Mouse (Mus musculus): ENCODE results near the gene Macrod2.

Macrod2 gene

GRCm38 (mm10) chr2:141419806-141420205 lies 1024.7 kb downstream of the Macrod2 start:
- DNase-seq (ENCODE audit: extremely low read depth, low read depth, low spot score): no peak

- DNase-seq (ENCODE audit: extremely low read depth, low read depth, low spot score): no peak
Measured at GRCm38 (mm10) chr2:141434084-141434483, 1039.0 kb downstream of the Macrod2 start.

GRCm38 (mm10) chr2:141434731-141435570 lies 1039.8 kb downstream of the Macrod2 start:
- no peak for DNase-seq (ENCODE audit: extremely low read depth, low read depth, low spot score)

- DNase-seq (ENCODE audit: extremely low read depth, low read depth, low spot score): no peak
Measured at GRCm38 (mm10) chr2:141441896-141442295, 1046.8 kb downstream of the Macrod2 start.

GRCm38 (mm10) chr2:141449078-141449680 lies 1054.1 kb downstream of the Macrod2 start:
- DNase-seq (ENCODE audit: extremely low read depth, low read depth, low spot score): no peak

- no peak for DNase-seq (ENCODE audit: extremely low read depth, low read depth, low spot score)
Measured at GRCm38 (mm10) chr2:141463946-141464345, 1068.8 kb downstream of the Macrod2 start.

- DNase-seq (ENCODE audit: extremely low read depth, low read depth, low spot score): no peak
Measured at GRCm38 (mm10) chr2:141472791-141473190, 1077.7 kb downstream of the Macrod2 start.

- no peak for DNase-seq (ENCODE audit: extremely low read depth, low read depth, low spot score)
Measured at GRCm38 (mm10) chr2:141477585-141477984, 1082.5 kb downstream of the Macrod2 start.

- DNase-seq (ENCODE audit: extremely low read depth, low read depth, low spot score): no peak
Measured at GRCm38 (mm10) chr2:141490518-141490917, 1095.4 kb downstream of the Macrod2 start.

GRCm38 (mm10) chr2:141505451-141505850 lies 1110.3 kb downstream of the Macrod2 start:
- no peak for DNase-seq (ENCODE audit: extremely low read depth, low read depth, low spot score)

- DNase-seq (ENCODE audit: extremely low read depth, low read depth, low spot score): no peak
Measured at GRCm38 (mm10) chr2:141507929-141508897, 1113.1 kb downstream of the Macrod2 start.

GRCm38 (mm10) chr2:141514976-141515375 lies 1119.9 kb downstream of the Macrod2 start:
- DNase-seq (ENCODE audit: extremely low read depth, low read depth, low spot score): no peak

- DNase-seq (ENCODE audit: extremely low read depth, low read depth, low spot score): no peak
Measured at GRCm38 (mm10) chr2:141522081-141522480, 1127.0 kb downstream of the Macrod2 start.

GRCm38 (mm10) chr2:141545877-141546276 lies 1150.8 kb downstream of the Macrod2 start:
- no peak for DNase-seq (ENCODE audit: extremely low read depth, low read depth, low spot score)

GRCm38 (mm10) chr2:141551701-141552100 lies 1156.6 kb downstream of the Macrod2 start:
- no peak for DNase-seq (ENCODE audit: extremely low read depth, low read depth, low spot score)

- DNase-seq (ENCODE audit: extremely low read depth, low read depth, low spot score): no peak
Measured at GRCm38 (mm10) chr2:141556747-141557146, 1161.6 kb downstream of the Macrod2 start.

GRCm38 (mm10) chr2:141558242-141558827 lies 1163.2 kb downstream of the Macrod2 start:
- no peak for DNase-seq (ENCODE audit: extremely low read depth, low read depth, low spot score)

- no peak for DNase-seq (ENCODE audit: extremely low read depth, low read depth, low spot score)
Measured at GRCm38 (mm10) chr2:141565986-141566385, 1170.9 kb downstream of the Macrod2 start.

GRCm38 (mm10) chr2:141571360-141571759 lies 1176.3 kb downstream of the Macrod2 start:
- DNase-seq (ENCODE audit: extremely low read depth, low read depth, low spot score): no peak

GRCm38 (mm10) chr2:141578206-141578605 lies 1183.1 kb downstream of the Macrod2 start:
- no peak for DNase-seq (ENCODE audit: extremely low read depth, low read depth, low spot score)

- no peak for DNase-seq (ENCODE audit: extremely low read depth, low read depth, low spot score)
Measured at GRCm38 (mm10) chr2:141582431-141582830, 1187.3 kb downstream of the Macrod2 start.

Data from fat pad, adult 2 months (tissue).